Mouse (Mus musculus) stomach, embryonic 16.5 days (tissue): ENCODE results near the gene Actb. TPM values are rescaled to one million over a fixed set of nuclear protein-coding genes. Genes with fewer than 3 reads are reported as not detected.

Experiments used
- ATAC-seq: fragments of 200-750 bp; cut with Nextera tagmentation; 2 replicates; pipeline ENCODE4 v1.8.0; 2017; ENCODE audit warnings: moderate number of reproducible peaks, moderate TSS enrichment; ENCODE audit not compliant: insufficient read depth, low FRiP score
- H3K27ac ChIP-seq: fragments of 300-500 bp; sonication (generic); 2 replicates; pipeline ENCODE4 v1.5.1; 2014; ENCODE audit warnings: low read length
- H3K27me3 ChIP-seq: fragments of 300-500 bp; sonication (generic); 2 replicates; pipeline ENCODE4 v1.6.1; 2014; ENCODE audit warnings: low read length, control low read depth, mixed read lengths; ENCODE audit not compliant: control insufficient read depth, insufficient read depth
- H3K36me3 ChIP-seq: fragments of 300-500 bp; sonication (generic); 2 replicates; pipeline ENCODE4 v1.6.1; 2014; ENCODE audit warnings: low read length; ENCODE audit not compliant: control insufficient read depth, insufficient read depth
- H3K4me1 ChIP-seq: fragments of 300-500 bp; sonication (generic); 2 replicates; pipeline ENCODE4 v1.6.1; 2014; ENCODE audit warnings: low read length, control low read depth, mixed read lengths; ENCODE audit not compliant: control insufficient read depth, insufficient read depth
- H3K4me2 ChIP-seq: fragments of 300-500 bp; sonication (generic); 2 replicates; pipeline ENCODE4 v1.6.1; 2014; ENCODE audit warnings: low read depth, low read length, mixed read lengths
- H3K4me3 ChIP-seq: fragments of 300-500 bp; sonication (generic); replicated peaks from 2 replicates; pipeline ENCODE4 v1.5.1; 2014; ENCODE audit warnings: mild to moderate bottlenecking, low read length
- H3K9ac ChIP-seq: fragments of 300-500 bp; sonication (generic); 2 replicates; pipeline ENCODE4 v1.6.1; 2014; ENCODE audit warnings: low read length
- H3K9me3 ChIP-seq: fragments of 300-500 bp; sonication (generic); replicated peaks from 2 replicates; pipeline ENCODE4 v1.6.1; 2016; ENCODE audit warnings: low read length, control low read depth; ENCODE audit not compliant: control insufficient read depth
- WGBS: fragments of 180-500 bp; shearing (Covaris S2); extraction: QIAGEN DNeasy Blood & Tissue Kit; methylation state at CpG from one replicate; pipeline ENCODE4 v1.1.7; 2014; 5-methylcytosine and 5-hydroxymethylcytosine counted together
- polyA plus RNA-seq: library from polyadenylated mRNA; unstranded; fragments of >200 nt; fragmentation: Nextera tagmentation; extraction: Ambion mirVana; gene quantifications from 2 replicates; pipeline ENCODE4 v1.2.1, GENCODE M21; 2015

Actb gene
- polyA plus RNA-seq, 1 experiment from 2014 or later, result 15,131 TPM

GRCm38 (mm10) chr5:142905725-142906531 lies 626 bp downstream of the Actb start:
- H3K4me3 ChIP-seq, result peak overlapping the region; percentile 86
- peak overlapping the region; percentile 100 for H3K9ac ChIP-seq
- peak overlapping the region; percentile 85 for H3K4me2 ChIP-seq
- peaks cover 40% of the 10 kb centered on the region for H3K4me1 ChIP-seq
- H3K36me3 ChIP-seq, result peaks cover 35% of the 10 kb centered on the region
- WGBS, result under 1% methylated on average over 83 of the region's 84 CpGs
- peak; percentile 85 for ATAC-seq
- H3K9me3 ChIP-seq, result no peaks in the 10 kb centered on the region
- peak overlapping the region; percentile 100 for H3K27ac ChIP-seq
- no peaks in the 10 kb centered on the region for H3K27me3 ChIP-seq

- Histone ChIP-seq H3K27ac (peak overlapping the region; percentile 100), H3K9me3 (no peaks in the 10 kb centered on the region), H3K4me3 (peak overlapping the region; percentile 86), H3K9ac (peak overlapping the region; percentile 100), H3K27me3 (no peaks in the 10 kb centered on the region), H3K36me3 (peaks cover 39% of the 10 kb centered on the region), H3K4me1 (peaks cover 39% of the 10 kb centered on the region), H3K4me2 (peak overlapping the region; percentile 85)
- WGBS, result 2% methylated on average over 27 of the region's 27 CpGs
- no peak for ATAC-seq
Observed at GRCm38 (mm10) chr5:142905038-142905695, 1.4 kb downstream of the Actb start.

GRCm38 (mm10) chr5:142904208-142905037 lies 2.1 kb downstream of the Actb start:
- Histone ChIP-seq H3K9me3 (no peaks in the 10 kb centered on the region), H3K9ac (peak overlapping the region; percentile 100), H3K4me1 (peaks cover 31% of the 10 kb centered on the region), H3K36me3 (peaks cover 39% of the 10 kb centered on the region), H3K4me2 (peak overlapping the region; percentile 85), H3K4me3 (peak overlapping the region; percentile 86), H3K27ac (peak overlapping the region; percentile 100), H3K27me3 (no peaks in the 10 kb centered on the region)
- 59% methylated on average over 19 of the region's 19 CpGs for WGBS
- ATAC-seq, result no peak

- peak overlapping the region; percentile 86 for H3K4me3 ChIP-seq
- peak overlapping the region; percentile 100 for H3K27ac ChIP-seq
- 66% methylated on average over 14 of the region's 14 CpGs for WGBS
- no peaks in the 10 kb centered on the region for H3K9me3 ChIP-seq
- peak overlapping the region; percentile 100 for H3K9ac ChIP-seq
- no peaks in the 10 kb centered on the region for H3K27me3 ChIP-seq
- no peak for ATAC-seq
- H3K36me3 ChIP-seq, result peaks cover 39% of the 10 kb centered on the region
- H3K4me2 ChIP-seq, result peak overlapping the region; percentile 85
- peaks cover 23% of the 10 kb centered on the region for H3K4me1 ChIP-seq
Observed at GRCm38 (mm10) chr5:142903470-142904207, 2.9 kb downstream of the Actb start.

GRCm38 (mm10) chr5:142902506-142903314 lies 3.8 kb downstream of the Actb start:
- Histone ChIP-seq H3K27ac (peak overlapping the region; percentile 48), H3K9me3 (no peaks in the 10 kb centered on the region), H3K4me1 (peaks cover 14% of the 10 kb centered on the region), H3K4me3 (peak overlapping the region; percentile 86), H3K27me3 (no peaks in the 10 kb centered on the region), H3K36me3 (peaks cover 39% of the 10 kb centered on the region), H3K9ac (peak overlapping the region; percentile 53), H3K4me2 (peak overlapping the region; percentile 85; the same call in 1 of the 2 replicates)
- no peak for ATAC-seq
- 46% methylated on average over 5 of the region's 5 CpGs for WGBS

- ATAC-seq, result no peak
- H3K4me2 ChIP-seq, result peak overlapping the region; percentile 85; the same call in 1 of the 2 replicates
- 40% methylated on average over 4 of the region's 4 CpGs for WGBS
- H3K36me3 ChIP-seq, result peaks cover 39% of the 10 kb centered on the region
- H3K9me3 ChIP-seq, result no peaks in the 10 kb centered on the region
- H3K27ac ChIP-seq, result peak overlapping the region; percentile 48
- 0 out of 2 replicates have a peak overlapping the region, but pooled peaks have one; percentile 86 for H3K4me3 ChIP-seq
- no peaks in the 10 kb centered on the region for H3K27me3 ChIP-seq
- peaks cover 8% of the 10 kb centered on the region for H3K4me1 ChIP-seq
- H3K9ac ChIP-seq, result 0 out of 2 replicates have a peak overlapping the region, but pooled peaks have one; percentile 53
Observed at GRCm38 (mm10) chr5:142901846-142902505, 4.6 kb downstream of the Actb start.

- Histone ChIP-seq H3K27ac (peak overlapping the region; percentile 48), H3K9me3 (no peaks in the 10 kb centered on the region), H3K4me3 (no peak overlapping the region), H3K9ac (no peak overlapping the region), H3K36me3 (peaks cover 39% of the 10 kb centered on the region), H3K4me2 (no peak overlapping the region), H3K27me3 (no peaks in the 10 kb centered on the region), H3K4me1 (peaks cover 8% of the 10 kb centered on the region)
- ATAC-seq, result no peak
- WGBS, result 71% methylated on average over 7 of the region's 7 CpGs
Observed at GRCm38 (mm10) chr5:142901355-142901802, 5.2 kb downstream of the Actb start.
